Mouse (Mus musculus) kidney, adult 11 months (tissue): ENCODE measurements around the gene Rrp1.
"Not testable (repeated sequence)": the region's sequence is repeated elsewhere in the genome, so short reads cannot be mapped to it uniquely, and the experiment has no call there.

ENCODE experiments used
- DNase-seq: peaks from one replicate; pipeline ENCODE4 v3.0.0; 2022

Rrp1 gene

GRCm38 (mm10) chr10:78372681-78373668 is 39.9 kb downstream of the Rrp1 start:
- no peak for DNase-seq

GRCm38 (mm10) chr10:78371746-78372145 is 41.1 kb downstream of the Rrp1 start:
- DNase-seq, result no peak

DNA sequence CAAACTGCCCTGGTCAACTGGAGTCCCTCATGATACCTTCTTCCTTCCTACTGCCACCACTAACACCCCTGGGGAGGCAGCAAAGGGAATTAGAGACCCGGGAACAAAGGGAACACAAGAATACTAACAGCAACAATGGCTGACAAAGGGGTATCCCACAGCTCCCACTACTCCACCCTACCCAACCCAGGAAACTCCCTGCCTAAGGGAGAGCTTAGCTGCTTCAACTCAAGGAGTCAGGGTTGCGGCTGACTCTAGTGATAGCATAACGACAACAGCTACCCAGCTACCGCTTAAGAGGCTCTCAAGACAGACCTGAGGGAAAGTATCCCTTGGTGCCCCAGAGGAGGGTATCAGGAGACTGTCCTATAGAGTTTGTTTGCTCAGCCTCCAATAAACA is 45.3 kb downstream of the Rrp1 start:
- DNase-seq, result no peak

DNA sequence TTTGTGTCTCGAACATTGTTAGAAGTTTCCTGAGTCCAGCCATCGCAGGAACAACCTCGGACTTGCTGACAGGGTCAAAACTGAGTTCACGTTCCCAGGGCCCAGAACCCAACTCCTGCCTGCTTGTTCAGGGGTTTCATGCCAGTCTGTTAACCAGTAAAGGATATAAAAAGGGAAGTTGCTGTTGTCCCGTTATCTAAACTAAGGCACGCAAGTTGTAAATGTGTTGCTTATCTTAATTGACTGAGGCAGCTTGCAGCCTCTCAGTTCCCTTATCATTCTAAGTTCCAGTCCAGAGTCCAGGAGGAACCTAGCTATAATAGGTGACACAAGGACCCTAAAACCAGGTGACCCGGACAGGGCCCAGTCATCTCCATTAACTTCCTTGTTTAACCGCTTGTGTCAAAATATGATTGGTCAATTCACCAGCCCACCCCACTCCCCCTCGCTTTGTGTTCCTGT is 46.0 kb downstream of the Rrp1 start:
- DNase-seq, result no peak

GRCm38 (mm10) chr10:78366195-78366834 is 46.5 kb downstream of the Rrp1 start:
- no peak for DNase-seq

DNA sequence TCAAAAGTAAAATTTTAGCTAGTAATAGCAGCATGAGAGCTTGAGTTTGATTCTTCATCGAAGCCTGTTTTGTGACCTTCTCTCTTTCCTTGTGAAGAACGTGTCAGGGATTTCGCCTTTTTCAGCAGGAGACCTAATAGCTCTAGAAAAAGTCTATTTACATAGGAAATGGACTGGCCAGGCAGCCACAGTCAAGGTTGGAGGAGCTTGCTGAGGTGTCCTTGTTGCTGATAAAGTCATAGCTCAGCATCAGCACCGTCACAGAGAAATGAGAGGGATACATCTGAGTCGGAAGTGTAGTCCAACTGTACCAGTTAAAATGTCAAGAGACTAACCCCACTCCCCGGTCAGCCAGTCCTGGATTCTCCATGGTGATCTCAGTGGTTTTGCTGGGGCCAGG is 47.3 kb downstream of the Rrp1 start:
- DNase-seq, result no peak

GRCm38 (mm10) chr10:78364106-78364505 is 48.7 kb downstream of the Rrp1 start:
- DNase-seq, result no peak

GRCm38 (mm10) chr10:78363366-78363765 is 49.5 kb downstream of the Rrp1 start:
- no peak for DNase-seq

- DNase-seq, result no peak
These were observed 50.9 kb downstream of the Rrp1 start for GRCm38 (mm10) chr10:78361951-78362350.

GRCm38 (mm10) chr10:78360290-78360711 is 52.5 kb downstream of the Rrp1 start:
- DNase-seq, result peak; percentile 30

DNA sequence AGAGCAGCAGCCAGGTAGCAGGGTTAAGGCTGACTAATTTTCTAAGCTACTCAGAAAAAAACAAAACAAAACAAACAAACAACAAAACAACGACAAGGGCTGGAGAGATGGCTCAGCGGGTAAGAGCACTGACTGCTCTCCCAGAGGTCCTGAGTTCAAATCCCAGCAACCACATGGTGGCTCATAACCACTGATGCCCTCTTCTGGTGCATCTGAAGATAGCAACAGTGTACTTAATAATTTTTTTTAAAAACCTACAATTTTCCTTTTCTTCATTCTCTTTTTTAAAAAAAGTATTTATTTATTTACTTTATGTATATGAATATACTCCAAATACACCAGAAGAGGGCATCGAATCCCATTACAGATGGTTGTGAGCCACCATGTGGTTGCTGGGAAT is 53.8 kb downstream of the Rrp1 start:
- not testable (repeated sequence) for DNase-seq

GRCm38 (mm10) chr10:78358266-78358665 is 54.6 kb downstream of the Rrp1 start:
- DNase-seq, result no peak

GRCm38 (mm10) chr10:78357742-78358141 is 55.1 kb downstream of the Rrp1 start:
- peak; percentile 44 for DNase-seq

DNA sequence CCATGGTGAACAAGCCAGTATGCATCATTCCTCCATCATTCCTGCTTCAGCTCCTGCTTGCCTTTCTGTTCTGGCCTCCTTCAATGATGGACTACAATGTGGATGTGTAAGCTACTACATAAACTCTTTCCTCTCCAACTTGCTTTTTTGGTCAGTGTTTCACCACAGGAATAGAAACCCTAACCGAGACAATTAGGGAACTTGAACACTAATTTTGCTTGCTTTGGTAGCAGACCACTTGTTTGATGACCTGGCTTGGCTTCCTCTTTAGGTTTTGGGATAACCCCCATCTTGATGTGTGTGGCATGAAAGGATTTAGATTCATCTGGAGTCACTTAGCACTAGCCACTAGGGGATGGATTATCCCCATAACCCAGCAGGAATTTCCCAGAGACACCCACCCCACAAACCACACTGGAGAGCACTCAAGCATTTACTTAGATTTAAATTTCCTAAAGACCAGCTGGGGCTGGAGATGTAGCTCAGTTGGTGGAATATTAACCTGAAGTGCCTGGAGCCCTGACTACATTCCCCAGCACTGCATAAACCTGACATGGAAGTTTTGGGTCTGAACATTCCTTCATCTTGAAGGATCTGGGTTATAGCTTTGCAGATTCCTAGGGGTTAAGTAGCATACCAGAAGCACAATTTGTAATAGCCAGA is 56.8 kb downstream of the Rrp1 start:
- DNase-seq, result peak; percentile 83

DNA sequence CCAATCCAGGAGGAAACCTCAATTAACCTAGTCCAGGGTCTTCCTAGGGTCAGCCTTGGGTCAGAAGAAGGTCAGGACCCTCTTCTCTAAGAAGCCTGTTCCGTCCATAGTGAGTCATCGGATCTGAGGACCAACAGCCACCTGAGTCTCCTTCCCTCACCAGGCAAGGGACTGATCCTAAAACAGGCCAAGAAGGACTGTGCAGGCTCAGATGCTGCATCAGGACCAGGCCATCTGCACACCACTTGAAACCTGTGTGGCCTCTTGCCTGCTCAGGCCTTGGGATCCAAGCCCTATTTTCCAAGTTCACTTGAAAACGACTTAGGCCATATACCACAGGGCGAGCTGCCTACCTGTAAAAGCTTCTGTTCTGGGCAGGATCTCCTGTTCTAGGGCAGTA is 59.6 kb downstream of the Rrp1 start:
- DNase-seq, result no peak

GRCm38 (mm10) chr10:78352666-78353030 is 60.2 kb downstream of the Rrp1 start:
- DNase-seq, result no peak

DNA sequence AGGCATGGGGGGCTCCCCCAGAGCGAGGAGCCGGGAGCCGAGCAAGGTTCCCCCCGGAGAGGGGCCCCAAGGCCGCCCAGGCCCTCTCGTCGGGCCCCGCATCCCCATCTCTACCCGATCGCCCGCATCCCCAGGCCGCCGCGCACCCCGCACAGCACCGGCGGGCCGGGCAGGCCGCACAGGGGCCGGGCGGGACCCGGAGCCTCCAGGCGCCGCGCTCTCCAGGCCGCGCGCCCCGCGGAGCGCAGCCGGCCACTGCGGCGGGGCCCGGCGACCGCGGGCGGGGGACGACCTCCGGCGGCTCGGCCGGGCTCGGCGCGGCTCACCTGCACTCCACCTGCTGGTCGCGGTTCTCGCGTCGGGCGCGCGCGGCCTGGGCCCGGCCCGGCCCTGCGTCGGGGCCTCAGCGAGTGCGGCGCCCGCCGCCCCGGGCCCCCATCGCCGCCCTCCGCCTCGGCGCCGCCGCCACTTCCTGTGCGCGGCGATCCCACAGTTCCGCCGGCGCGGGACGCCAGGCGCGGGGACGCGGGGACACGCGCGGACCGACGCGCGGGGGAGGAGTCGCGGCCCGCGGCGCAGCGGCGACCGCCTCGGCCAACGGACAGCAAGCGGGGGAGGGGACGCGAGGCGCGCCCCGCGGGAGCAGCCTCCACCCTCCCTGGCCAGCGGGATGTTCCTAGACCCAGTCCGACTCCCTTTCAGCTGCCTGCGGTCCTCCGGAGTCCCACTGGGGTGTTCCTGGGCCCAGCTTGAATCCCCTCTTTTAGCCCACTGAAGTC is 60.8 kb downstream of the Rrp1 start, which contains the start of gene Agpat3:
Gene Agpat3, minus strand, starts transcription at position 603 of the 779 bp plus-strand sequence.
- peak; percentile 62 for DNase-seq

DNA sequence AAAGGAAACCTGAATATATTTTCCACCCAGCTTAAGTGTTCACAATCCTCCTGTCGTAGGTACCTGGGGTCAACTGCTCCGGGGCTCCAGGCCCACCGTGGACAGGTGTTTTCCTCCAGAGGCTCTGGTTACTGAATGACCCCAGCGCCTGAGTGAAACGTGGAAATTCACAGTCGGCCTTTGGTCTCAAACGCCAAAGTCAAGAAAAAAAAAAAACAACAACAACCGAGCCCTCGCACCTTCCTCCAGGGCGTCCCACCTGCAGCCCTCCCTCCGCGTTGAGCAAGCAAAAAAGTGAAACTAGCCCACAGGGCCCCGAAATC is 61.3 kb downstream of the Rrp1 start:
- DNase-seq, result peak; percentile 60

DNA sequence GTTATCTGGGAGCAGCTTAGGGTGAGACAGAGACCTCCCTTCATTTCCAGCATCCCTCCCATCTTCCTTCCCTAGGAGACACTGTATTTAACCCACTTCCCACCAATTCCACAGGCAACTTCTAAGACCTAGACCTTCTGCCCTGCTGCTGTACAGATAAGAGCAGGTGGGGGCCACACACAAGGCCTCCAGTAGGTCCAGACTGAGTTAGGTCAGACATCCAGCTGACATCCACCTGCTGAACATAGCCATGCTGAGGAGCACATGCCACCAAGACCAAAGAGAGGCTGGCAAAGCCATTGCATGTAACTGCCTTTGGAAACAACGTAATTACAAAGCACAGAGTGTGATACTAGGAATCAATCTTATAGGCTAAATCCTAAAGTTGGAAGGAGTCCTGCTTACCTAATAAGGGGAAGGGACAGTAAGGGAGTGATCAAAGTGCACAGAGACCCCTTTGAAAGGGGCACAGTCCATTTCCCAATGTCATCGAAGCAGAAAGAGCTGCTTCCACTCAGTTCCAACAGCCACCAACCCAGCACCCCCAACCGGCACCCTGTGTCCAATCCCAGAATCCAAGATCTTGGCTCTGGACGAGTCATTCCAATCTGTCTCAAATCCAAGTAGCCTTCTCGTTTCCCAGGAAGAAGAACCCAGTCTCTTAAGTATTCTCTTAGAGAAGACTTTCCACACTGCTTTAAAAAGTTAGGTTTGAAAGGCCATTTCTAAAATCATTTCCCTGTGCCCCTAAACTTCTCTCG is 61.9 kb downstream of the Rrp1 start:
- DNase-seq, result peak; percentile 30
